Mouse (Mus musculus): ENCODE results near the gene Tnfrsf13c. TPM values are rescaled to one million over a fixed set of nuclear protein-coding genes. Genes with fewer than 3 reads are reported as not detected.
A peak's percentile ranks its signal among the peaks of the same experiment; 100 is the strongest.

Tnfrsf13c gene
- polyA plus RNA-seq, 1 experiment = 1.9 TPM

- no peaks in the 10 kb centered on the region for H3K9me3 ChIP-seq (replicated peaks; ENCODE audit: control insufficient read depth, insufficient read depth, low read length, poor library complexity, severe bottlenecking)
- H3K4me3 ChIP-seq (ENCODE audit: low read depth, low read length) = peak within 1 kb of the TSS; percentile 97
- peaks cover 5% of the 10 kb centered on the region for H3K36me3 ChIP-seq (ENCODE audit: control insufficient read depth, insufficient read depth, low read length, poor library complexity, severe bottlenecking)
- no peaks in the 10 kb centered on the region for H3K27me3 ChIP-seq (ENCODE audit: control insufficient read depth, insufficient read depth, low read length, poor library complexity, severe bottlenecking)
- TF ChIP-seq POLR2A (IDR thresholded peaks at IDR 0.05; ENCODE audit: insufficient read depth, low read length) (no peak), EP300 (IDR thresholded peaks at IDR 0.05; ENCODE audit: insufficient read depth, low read depth, low read length) (0 out of 2 replicates have a peak, but pooled peaks have one; percentile 21)
- H3K9ac ChIP-seq (ENCODE audit: low read depth, poor library complexity, severe bottlenecking) = peak within 1 kb of the TSS; percentile 86
- H3K4me1 ChIP-seq (ENCODE audit: control insufficient read depth, insufficient read depth, low read length) = peaks cover 3% of the 10 kb centered on the region
- peak within 1 kb of the TSS; percentile 93 for H3K27ac ChIP-seq (ENCODE audit: insufficient read depth, low read length)
These were observed 20.1 kb upstream of the Tnfrsf13c start, which contains the start of gene Cenpm for GRCm38 (mm10) chr15:82244115-82244804. Gene Cenpm, minus strand, starts transcription at chr15:82244748.

- peak overlapping the region; percentile 97 for H3K4me3 ChIP-seq (ENCODE audit: low read depth, low read length)
- no peak for TF ChIP-seq EP300 (IDR thresholded peaks at IDR 0.05; ENCODE audit: insufficient read depth, low read depth, low read length)
- TF ChIP-seq POLR2A (IDR thresholded peaks at IDR 0.05; ENCODE audit: insufficient read depth, low read length) = no peak
- TF ChIP-seq CTCF (IDR thresholded peaks at IDR 0.05; ENCODE audit: low read depth, low read length) = no peak
- peaks cover 10% of the 10 kb centered on the region for H3K36me3 ChIP-seq (ENCODE audit: control insufficient read depth, insufficient read depth, low read length, poor library complexity, severe bottlenecking)
- H3K27ac ChIP-seq (ENCODE audit: insufficient read depth, low read length) = no peak overlapping the region
- no peaks in the 10 kb centered on the region for H3K27me3 ChIP-seq (ENCODE audit: control insufficient read depth, insufficient read depth, low read length, poor library complexity, severe bottlenecking)
- no peaks in the 10 kb centered on the region for H3K9me3 ChIP-seq (replicated peaks; ENCODE audit: control insufficient read depth, insufficient read depth, low read length, poor library complexity, severe bottlenecking)
- peaks cover 3% of the 10 kb centered on the region for H3K4me1 ChIP-seq (ENCODE audit: control insufficient read depth, insufficient read depth, low read length)
- H3K9ac ChIP-seq (ENCODE audit: low read depth, poor library complexity, severe bottlenecking) = peak overlapping the region; percentile 86
These were observed 19.6 kb upstream of the Tnfrsf13c start for GRCm38 (mm10) chr15:82243742-82244114.

GRCm38 (mm10) chr15:82243311-82243710, 19.1 kb upstream of the Tnfrsf13c start:
- no peak overlapping the region for H3K27ac ChIP-seq (ENCODE audit: insufficient read depth, low read length)

GRCm38 (mm10) chr15:82236565-82236964, 12.4 kb upstream of the Tnfrsf13c start:
- Histone ChIP-seq H3K4me1 (ENCODE audit: control insufficient read depth, insufficient read depth, low read length) (peaks cover 2% of the 10 kb centered on the region), H3K4me3 (ENCODE audit: low read depth, low read length) (no peak overlapping the region), H3K27me3 (ENCODE audit: control insufficient read depth, insufficient read depth, low read length, poor library complexity, severe bottlenecking) (no peaks in the 10 kb centered on the region), H3K9ac (ENCODE audit: low read depth, poor library complexity, severe bottlenecking) (no peak overlapping the region), H3K36me3 (ENCODE audit: control insufficient read depth, insufficient read depth, low read length, poor library complexity, severe bottlenecking) (peaks cover 18% of the 10 kb centered on the region), H3K9me3 (replicated peaks; ENCODE audit: control insufficient read depth, insufficient read depth, low read length, poor library complexity, severe bottlenecking) (no peaks in the 10 kb centered on the region), H3K27ac (ENCODE audit: insufficient read depth, low read length) (no peak overlapping the region)
- TF ChIP-seq CTCF (IDR thresholded peaks at IDR 0.05; ENCODE audit: low read depth, low read length) (peak; percentile 96), EP300 (IDR thresholded peaks at IDR 0.05; ENCODE audit: insufficient read depth, low read depth, low read length) (no peak)

More at GRCm38 (mm10) chr15:82243311-82243710, 19.1 kb upstream of the Tnfrsf13c start:
- H3K27me3 ChIP-seq (ENCODE audit: control insufficient read depth, insufficient read depth, low read length, poor library complexity, severe bottlenecking) = no peaks in the 10 kb centered on the region
- peaks cover 3% of the 10 kb centered on the region for H3K4me1 ChIP-seq (ENCODE audit: control insufficient read depth, insufficient read depth, low read length)
- H3K4me3 ChIP-seq (ENCODE audit: low read depth, low read length) = peak overlapping the region; percentile 97
- H3K9me3 ChIP-seq (replicated peaks; ENCODE audit: control insufficient read depth, insufficient read depth, low read length, poor library complexity, severe bottlenecking) = no peaks in the 10 kb centered on the region
- peaks cover 15% of the 10 kb centered on the region for H3K36me3 ChIP-seq (ENCODE audit: control insufficient read depth, insufficient read depth, low read length, poor library complexity, severe bottlenecking)
- no peak for TF ChIP-seq CTCF (IDR thresholded peaks at IDR 0.05; ENCODE audit: low read depth, low read length)
- no peak for TF ChIP-seq EP300 (IDR thresholded peaks at IDR 0.05; ENCODE audit: insufficient read depth, low read depth, low read length)
- no peak for TF ChIP-seq POLR2A (IDR thresholded peaks at IDR 0.05; ENCODE audit: insufficient read depth, low read length)
- H3K9ac ChIP-seq (ENCODE audit: low read depth, poor library complexity, severe bottlenecking) = peak overlapping the region; percentile 86

- H3K9me3 ChIP-seq (replicated peaks; ENCODE audit: control insufficient read depth, insufficient read depth, low read length, poor library complexity, severe bottlenecking) = no peaks in the 10 kb centered on the region
- no peaks in the 10 kb centered on the region for H3K27me3 ChIP-seq (ENCODE audit: control insufficient read depth, insufficient read depth, low read length, poor library complexity, severe bottlenecking)
- peaks cover 16% of the 10 kb centered on the region for H3K36me3 ChIP-seq (ENCODE audit: control insufficient read depth, insufficient read depth, low read length, poor library complexity, severe bottlenecking)
These were observed 11.5 kb upstream of the Tnfrsf13c start for GRCm38 (mm10) chr15:82235661-82236060.

GRCm38 (mm10) chr15:82232651-82233050, 8.5 kb upstream of the Tnfrsf13c start:
- 0 out of 2 replicates have a peak, but pooled peaks cover 3% of the 10 kb centered on the region for H3K36me3 ChIP-seq (ENCODE audit: control insufficient read depth, insufficient read depth, low read length, poor library complexity, severe bottlenecking)
- no peak overlapping the region for H3K27ac ChIP-seq (ENCODE audit: insufficient read depth, low read length)
- peaks cover 4% of the 10 kb centered on the region for H3K4me1 ChIP-seq (ENCODE audit: control insufficient read depth, insufficient read depth, low read length)
- no peak overlapping the region for H3K4me3 ChIP-seq (ENCODE audit: low read depth, low read length)
- no peak overlapping the region for H3K9ac ChIP-seq (ENCODE audit: low read depth, poor library complexity, severe bottlenecking)
- no peaks in the 10 kb centered on the region for H3K9me3 ChIP-seq (replicated peaks; ENCODE audit: control insufficient read depth, insufficient read depth, low read length, poor library complexity, severe bottlenecking)
- TF ChIP-seq POLR2A (IDR thresholded peaks at IDR 0.05; ENCODE audit: insufficient read depth, low read length) (no peak), EP300 (IDR thresholded peaks at IDR 0.05; ENCODE audit: insufficient read depth, low read depth, low read length) (no peak), CTCF (IDR thresholded peaks at IDR 0.05; ENCODE audit: low read depth, low read length) (no peak)
- H3K27me3 ChIP-seq (ENCODE audit: control insufficient read depth, insufficient read depth, low read length, poor library complexity, severe bottlenecking) = no peaks in the 10 kb centered on the region

More at GRCm38 (mm10) chr15:82235661-82236060, 11.5 kb upstream of the Tnfrsf13c start:
- Histone ChIP-seq H3K4me3 (ENCODE audit: low read depth, low read length) (no peak overlapping the region), H3K9ac (ENCODE audit: low read depth, poor library complexity, severe bottlenecking) (no peak overlapping the region), H3K4me1 (ENCODE audit: control insufficient read depth, insufficient read depth, low read length) (no peaks in the 10 kb centered on the region), H3K27ac (ENCODE audit: insufficient read depth, low read length) (no peak overlapping the region)
- no peak for TF ChIP-seq EP300 (IDR thresholded peaks at IDR 0.05; ENCODE audit: insufficient read depth, low read depth, low read length)
- no peak for TF ChIP-seq POLR2A (IDR thresholded peaks at IDR 0.05; ENCODE audit: insufficient read depth, low read length)
- TF ChIP-seq CTCF (IDR thresholded peaks at IDR 0.05; ENCODE audit: low read depth, low read length) = no peak
